Mouse (Mus musculus) heart, postnatal 0 days (tissue): ENCODE data around the gene Gm21992. TPM values are rescaled to one million over a fixed set of nuclear protein-coding genes. Genes with fewer than 3 reads are reported as not detected.
A peak's percentile ranks its signal among the peaks of the same experiment; 100 is the strongest.

ENCODE experiments used
- ATAC-seq: fragments of 200-750 bp; cut with Nextera tagmentation; 2 replicates; pipeline ENCODE4 v1.8.0; 2017; ENCODE audit warnings: low read depth, moderate number of reproducible peaks, moderate library complexity; ENCODE audit not compliant: insufficient read depth
- DNase-seq: peaks from one replicate; pipeline ENCODE4 v3.0.0-alpha.2; 2016; ENCODE audit warnings: low spot score
- H3K27ac ChIP-seq: fragments of 300-500 bp; sonication (generic); 2 replicates; pipeline ENCODE4 v1.5.1; 2014; ENCODE audit warnings: low read depth, mild to moderate bottlenecking
- H3K27me3 ChIP-seq: fragments of 300-500 bp; sonication (generic); 2 replicates; pipeline ENCODE4 v1.6.1; 2014; ENCODE audit warnings: low read length, mixed read lengths; ENCODE audit not compliant: control insufficient read depth, insufficient read depth
- H3K36me3 ChIP-seq: fragments of 300-500 bp; sonication (generic); replicated peaks from 2 replicates; pipeline ENCODE4 v1.6.1; 2014; ENCODE audit warnings: low read length, mixed read lengths; ENCODE audit not compliant: control insufficient read depth, insufficient read depth
- H3K4me1 ChIP-seq: fragments of 300-500 bp; sonication (generic); 2 replicates; pipeline ENCODE4 v1.6.1; 2014; ENCODE audit warnings: antibody characterized with exemption; ENCODE audit not compliant: control insufficient read depth, insufficient read depth
- H3K4me2 ChIP-seq: fragments of 300-500 bp; sonication (generic); 2 replicates; pipeline ENCODE4 v1.6.1; 2014; ENCODE audit warnings: low read depth, mild to moderate bottlenecking, low read length, moderate library complexity
- H3K4me3 ChIP-seq: fragments of 300-500 bp; sonication (generic); 2 replicates; pipeline ENCODE4 v1.5.1; 2014; ENCODE audit warnings: low read depth, low read length
- H3K9ac ChIP-seq: fragments of 300-500 bp; sonication (generic); replicated peaks from 2 replicates; pipeline ENCODE4 v1.6.1; 2014; ENCODE audit warnings: low read depth, low read length, mixed read lengths
- H3K9me3 ChIP-seq: fragments of 300-500 bp; sonication (generic); replicated peaks from 2 replicates; pipeline ENCODE4 v1.6.1; 2016; ENCODE audit warnings: low read length; ENCODE audit not compliant: control insufficient read depth
- CTCF ChIP-seq: IDR thresholded peaks from 2 replicates; pipeline ENCODE4 v1.5.1; 2016; ENCODE audit warnings: antibody characterized with exemption, control low read depth, low read depth
- EP300 ChIP-seq: IDR thresholded peaks from 2 replicates; pipeline ENCODE4 v1.6.1; 2016; ENCODE audit warnings: antibody characterized with exemption, low read depth
- WGBS: fragments of 180-500 bp; shearing (Covaris S2); extraction: QIAGEN DNeasy Blood & Tissue Kit; methylation state at CpG from one replicate; pipeline ENCODE4 v1.1.7; 2014; 5-methylcytosine and 5-hydroxymethylcytosine counted together
- polyA plus RNA-seq: library from polyadenylated mRNA; unstranded; fragments of >200 nt; fragmentation: Nextera tagmentation; extraction: Ambion mirVana; gene quantifications from 2 replicates; pipeline ENCODE4 v1.2.1, GENCODE M21; 2015
- total RNA-seq: library from RNA; depleted of rRNA; stranded (reverse); fragments of >200 nt; gene quantifications from 2 replicates; pipeline ENCODE4 v1.2.3, GENCODE M21; 2014; ENCODE audit warnings: low replicate concordance

Gene Gm21992
- total and polyA plus RNA-seq, 2 experiments from 2014 or later: 12.4 to 17.6 TPM

- Histone ChIP-seq H3K27ac (peak within 1 kb of the TSS; percentile 40), H3K4me3 (peak within 1 kb of the TSS; percentile 64), H3K4me2 (peak within 1 kb of the TSS; percentile 94), H3K9me3 (no peaks in the 10 kb centered on the region), H3K9ac (peak within 1 kb of the TSS; percentile 69), H3K4me1 (peaks cover 11% of the 10 kb centered on the region), H3K27me3 (0 out of 2 replicates have a peak, but pooled peaks cover 18% of the 10 kb centered on the region), H3K36me3 (no peaks in the 10 kb centered on the region)
- peak; percentile 97 for DNase-seq
- ATAC-seq: peak; percentile 99
- TF ChIP-seq EP300 (no peak), CTCF (no peak)
- under 1% methylated on average over 25 of the region's 25 CpGs for WGBS
These were observed 27.7 kb upstream of the Gm21992 start, which contains the start of the genes Ccs and Ccdc87 for GRCm38 (mm10) chr19:4839149-4839548. Gene Ccs (minus strand): TSS chr19:4839332. Gene Ccdc87 (plus strand): TSS chr19:4839366.

GRCm38 (mm10) chr19:4838526-4839140 is 27.2 kb upstream of the Gm21992 start:
- Histone ChIP-seq H3K36me3 (no peaks in the 10 kb centered on the region), H3K9ac (peak overlapping the region; percentile 69), H3K4me2 (peak overlapping the region; percentile 94), H3K9me3 (no peaks in the 10 kb centered on the region), H3K27me3 (0 out of 2 replicates have a peak, but pooled peaks cover 18% of the 10 kb centered on the region), H3K4me3 (peak overlapping the region; percentile 64), H3K27ac (peak overlapping the region; percentile 40), H3K4me1 (peaks cover 11% of the 10 kb centered on the region)
- no peak for DNase-seq
- WGBS: 23% methylated on average over 10 of the region's 10 CpGs
- ATAC-seq: peak; percentile 12; the same call in 1 of the 2 replicates
- TF ChIP-seq EP300: no peak
- no peak for TF ChIP-seq CTCF

GRCm38 (mm10) chr19:4837049-4837448 is 25.6 kb upstream of the Gm21992 start:
- no peaks in the 10 kb centered on the region for H3K9me3 ChIP-seq
- TF ChIP-seq EP300 (no peak), CTCF (no peak)
- WGBS: 93% methylated on average over 6 of the region's 6 CpGs
- ATAC-seq: no peak
- 0 out of 2 replicates have a peak, but pooled peaks cover 14% of the 10 kb centered on the region for H3K27me3 ChIP-seq
- H3K4me2 ChIP-seq: no peak overlapping the region
- H3K4me3 ChIP-seq: no peak overlapping the region
- peaks cover 11% of the 10 kb centered on the region for H3K4me1 ChIP-seq
- no peak overlapping the region for H3K27ac ChIP-seq
- peaks cover 6% of the 10 kb centered on the region; the same call in 1 of the 2 replicates for H3K36me3 ChIP-seq
- no peak for DNase-seq
- H3K9ac ChIP-seq: no peak overlapping the region

GRCm38 (mm10) chr19:4836096-4836495 is 24.7 kb upstream of the Gm21992 start:
- Histone ChIP-seq H3K36me3 (peaks cover 6% of the 10 kb centered on the region; the same call in 1 of the 2 replicates), H3K4me3 (no peak overlapping the region), H3K9me3 (no peaks in the 10 kb centered on the region), H3K4me2 (no peak overlapping the region), H3K27ac (no peak overlapping the region), H3K9ac (no peak overlapping the region), H3K27me3 (0 out of 2 replicates have a peak, but pooled peaks cover 11% of the 10 kb centered on the region), H3K4me1 (peaks cover 11% of the 10 kb centered on the region)
- DNase-seq (no peak), ATAC-seq (no peak)
- no peak for TF ChIP-seq CTCF
- no peak for TF ChIP-seq EP300
- 76% methylated on average over 2 of the region's 2 CpGs for WGBS

GRCm38 (mm10) chr19:4833977-4834376 is 22.6 kb upstream of the Gm21992 start:
- no peak overlapping the region for H3K4me3 ChIP-seq
- DNase-seq: no peak
- H3K4me1 ChIP-seq: peaks cover 6% of the 10 kb centered on the region; the same call in 1 of the 2 replicates
- WGBS: 83% methylated on average over 8 of the region's 8 CpGs
- no peaks in the 10 kb centered on the region for H3K9me3 ChIP-seq
- H3K27me3 ChIP-seq: no peaks in the 10 kb centered on the region
- no peak overlapping the region for H3K27ac ChIP-seq
- TF ChIP-seq CTCF (no peak), EP300 (no peak)
- ATAC-seq: no peak
- no peak overlapping the region for H3K4me2 ChIP-seq
- H3K36me3 ChIP-seq: peaks cover 6% of the 10 kb centered on the region; the same call in 1 of the 2 replicates
- no peak overlapping the region for H3K9ac ChIP-seq
